Mouse (Mus musculus) bone marrow, adult 2 months (tissue): ENCODE data around the gene Fam84b.

Experiments
- CTCF ChIP-seq: fragments of 200-500 bp; IDR thresholded peaks from 2 replicates; pipeline ENCODE4 v1.5.1; 2011; ENCODE audit warnings: low read length, control low read depth; ENCODE audit not compliant: control insufficient read depth, insufficient read depth
- POLR2A ChIP-seq: fragments of 200-500 bp; IDR thresholded peaks from 2 replicates; pipeline ENCODE4 v1.6.1; 2011; ENCODE audit warnings: low read depth, mild to moderate bottlenecking, control low read depth, low read length, borderline replicate concordance; ENCODE audit not compliant: control insufficient read depth

GRCm38 (mm10) chr15:60898187-60898965 lies 44.8 kb upstream of the Fam84b start:
- TF ChIP-seq CTCF (no peak), POLR2A (no peak)
